Mouse (Mus musculus) intestine, embryonic 16.5 days (tissue): Measurements from ENCODE around the gene Neurog1. TPM values are rescaled to one million over a fixed set of nuclear protein-coding genes. Genes with fewer than 3 reads are reported as not detected.

Source experiments
- ATAC-seq: fragments of 200-750 bp; cut with Nextera tagmentation; 2 replicates; pipeline ENCODE4 v1.8.0; 2017; ENCODE audit warnings: moderate TSS enrichment, moderate library complexity
- H3K27ac ChIP-seq: fragments of 300-500 bp; sonication (generic); 2 replicates; pipeline ENCODE4 v1.5.1; 2014; ENCODE audit warnings: mild to moderate bottlenecking, low read length
- H3K27me3 ChIP-seq: fragments of 300-500 bp; sonication (generic); replicated peaks from 2 replicates; pipeline ENCODE4 v1.6.1; 2014; ENCODE audit warnings: low read length, control low read depth, mixed read lengths; ENCODE audit not compliant: control insufficient read depth, insufficient read depth
- H3K36me3 ChIP-seq: fragments of 300-500 bp; sonication (generic); 2 replicates; pipeline ENCODE4 v1.6.1; 2014; ENCODE audit warnings: low read length, control low read depth; ENCODE audit not compliant: control insufficient read depth, insufficient read depth
- H3K4me1 ChIP-seq: fragments of 300-500 bp; sonication (generic); 2 replicates; pipeline ENCODE4 v1.6.1; 2014; ENCODE audit warnings: low read length, control low read depth, mixed read lengths; ENCODE audit not compliant: control insufficient read depth, insufficient read depth
- H3K4me2 ChIP-seq: fragments of 300-500 bp; sonication (generic); 2 replicates; pipeline ENCODE4 v1.6.1; 2014; ENCODE audit warnings: low read depth, low read length, control low read depth
- H3K4me3 ChIP-seq: fragments of 300-500 bp; sonication (generic); 2 replicates; pipeline ENCODE4 v1.5.1; 2014; ENCODE audit warnings: mild to moderate bottlenecking, low read length
- H3K9ac ChIP-seq: fragments of 300-500 bp; sonication (generic); 2 replicates; pipeline ENCODE4 v1.6.1; 2014; ENCODE audit warnings: low read depth, low read length
- H3K9me3 ChIP-seq: fragments of 300-500 bp; sonication (generic); 2 replicates; pipeline ENCODE4 v1.6.1; 2016; ENCODE audit warnings: low read length, control low read depth; ENCODE audit not compliant: control insufficient read depth
- WGBS: fragments of 180-500 bp; shearing (Covaris S2); extraction: QIAGEN DNeasy Blood & Tissue Kit; methylation state at CpG from one replicate; pipeline ENCODE4 v1.1.7; 2014; 5-methylcytosine and 5-hydroxymethylcytosine counted together
- polyA plus RNA-seq: library from polyadenylated mRNA; unstranded; fragments of >200 nt; fragmentation: Nextera tagmentation; extraction: Ambion mirVana; gene quantifications from 2 replicates; pipeline ENCODE4 v1.2.1, GENCODE M21; 2015

Gene Neurog1
- polyA plus RNA-seq, 1 experiment from 2014 or later = not detected

DNA sequence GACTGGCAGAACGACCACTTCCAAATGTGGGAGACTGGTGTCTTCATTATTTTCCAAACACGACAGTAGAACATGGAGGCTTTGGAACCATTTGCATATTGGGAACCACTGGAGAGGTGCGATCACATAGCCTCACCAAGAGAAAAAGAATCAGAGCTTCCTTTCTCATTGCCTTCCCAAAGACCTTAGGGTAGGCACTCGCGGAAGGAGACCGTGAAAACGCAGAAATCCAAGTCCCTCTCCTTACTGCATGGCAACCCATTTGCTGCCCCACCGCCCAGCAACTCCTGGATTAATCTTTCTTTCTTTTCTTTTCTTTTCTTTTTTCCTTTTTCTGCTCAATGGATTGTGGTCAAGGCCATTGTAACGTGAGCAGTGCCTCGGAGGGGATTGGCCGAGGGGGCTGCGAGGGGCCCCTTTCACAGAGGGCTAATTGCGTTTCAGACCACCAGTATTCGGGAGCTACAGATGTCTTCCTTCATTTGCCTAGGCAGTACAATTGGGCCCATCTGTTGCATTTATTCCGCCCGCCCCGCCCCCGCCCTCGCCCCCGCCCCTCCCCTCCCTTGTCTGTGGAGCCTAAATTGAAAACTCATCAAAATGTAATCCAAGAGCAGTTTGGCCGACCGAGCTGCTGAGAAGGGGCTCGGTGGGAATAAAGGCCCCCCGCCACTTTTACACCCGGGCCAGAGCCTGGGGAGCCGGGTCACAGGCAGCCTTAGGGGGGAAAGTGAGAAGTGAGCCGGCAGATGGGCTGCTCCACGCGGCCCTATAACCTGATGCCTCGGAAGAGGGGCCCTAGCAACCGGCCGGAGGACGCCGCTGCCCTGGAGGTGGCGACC lies 43.5 kb downstream of the Neurog1 start:
- no peaks in the 10 kb centered on the region for H3K4me1 ChIP-seq
- H3K9ac ChIP-seq = no peak overlapping the region
- H3K9me3 ChIP-seq = no peaks in the 10 kb centered on the region
- H3K27ac ChIP-seq = no peak overlapping the region
- no peak; the same call in 1 of the 2 replicates for ATAC-seq
- 0 out of 2 replicates have a peak, but pooled peaks cover 9% of the 10 kb centered on the region for H3K27me3 ChIP-seq
- H3K36me3 ChIP-seq = no peaks in the 10 kb centered on the region
- peak overlapping the region; percentile 34 for H3K4me2 ChIP-seq
- peak overlapping the region; percentile 3; the same call in 1 of the 2 replicates for H3K4me3 ChIP-seq
- 9% methylated on average over 34 of the region's 35 CpGs for WGBS

Other genes with a start within 250 kb of the Neurog1 start
- 235 and 246 TPM in 2 replicates for gene H2afy, start 115.8 kb downstream of the Neurog1 start, polyA plus RNA-seq
- gene Tifab, start 73.3 kb downstream of the Neurog1 start, polyA plus RNA-seq = 4.8 and 4.9 TPM in 2 replicates
- gene Cxcl14, start 44.4 kb upstream of the Neurog1 start, polyA plus RNA-seq = 8.8 TPM in 2 replicates
- gene Gm3045, start 174.4 kb upstream of the Neurog1 start, polyA plus RNA-seq = not detected in 2 replicates
- 0.06 TPM in 1 of 2 replicates, not detected in the other for gene Slc25a48, start 186.2 kb upstream of the Neurog1 start, polyA plus RNA-seq
- not detected in 2 replicates for gene Il9, start 230.1 kb upstream of the Neurog1 start, polyA plus RNA-seq